Comparison of ENCODE assay signal across 25 mouse cellular contexts in the genomic region with DNA sequence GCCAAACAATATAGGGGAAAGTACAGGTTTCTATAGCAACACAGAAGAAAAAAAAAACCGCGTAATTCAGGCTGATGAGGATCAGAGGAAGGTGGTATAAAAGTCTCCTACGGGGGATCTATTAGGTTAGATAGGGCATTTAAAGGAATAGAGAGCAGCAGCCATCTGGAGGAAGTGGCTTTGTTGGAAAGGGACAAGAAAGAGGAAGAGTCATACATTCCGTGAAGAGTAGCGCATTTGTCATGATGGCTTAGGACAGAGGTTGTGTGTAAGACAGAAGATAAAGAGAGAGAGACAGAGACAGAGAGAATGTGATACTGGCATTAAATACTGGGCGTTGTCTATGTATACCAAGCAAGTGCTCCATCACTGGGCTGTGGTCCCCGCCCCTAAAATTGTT. TPM values are rescaled to one million over a fixed set of nuclear protein-coding genes. Genes with fewer than 3 reads are reported as not detected.
DNase-seq lines count a peak whose midpoint lies in the region; ATAC-seq and TF ChIP-seq lines count a peak whose summit lies in the region.
"Had no signal": no experiment of that assay in that cellular context is flagged by ENCODE, and none has a peak within 500 bp of the region (broad histone marks: within the 10 kb centered on the region; RNA-seq: fewer than 3 reads in every experiment).

No protein-coding gene starts in this region.

- no peaks in the 10 kb centered on the region for H3K36me3 ChIP-seq in midbrain, embryonic 14.5 days (ENCODE audit: control insufficient read depth, insufficient read depth, low read length)
- H3K36me3 ChIP-seq: embryonic facial prominence, embryonic 13.5 days; embryonic facial prominence, embryonic 15.5 days; forebrain, embryonic 10.5 days; forebrain, embryonic 15.5 days had no signal

- no peak overlapping the region for H3K9ac ChIP-seq in midbrain, embryonic 14.5 days (replicated peaks; ENCODE audit: low read length)
- H3K9ac ChIP-seq: embryonic facial prominence, embryonic 13.5 days; embryonic facial prominence, embryonic 15.5 days; forebrain, embryonic 13.5 days; forebrain, embryonic 15.5 days; forebrain, postnatal 0 days had no signal

- intact Hi-C loops in heart, postnatal 14 days (cut with DNase I): no loop called here
- intact Hi-C loops in gastrocnemius, postnatal 36 days (cut with DNase I): no loop called here

- peak; percentile 88 for ATAC-seq in granulocyte monocyte progenitor cell, adult 5-6 weeks (replicated peaks; ENCODE audit: poor library complexity, severe bottlenecking)
- ATAC-seq in megakaryocyte progenitor cell, adult 5-6 weeks (replicated peaks; ENCODE audit: poor library complexity): peak; percentile 58
- ATAC-seq in midbrain, embryonic 14.5 days (ENCODE audit: low FRiP score, low TSS enrichment): no peak
- ATAC-seq: forebrain, embryonic 13.5 days; forebrain, embryonic 15.5 days; forebrain, postnatal 0 days had no signal

- no peak overlapping the region for H3K4me2 ChIP-seq in midbrain, embryonic 14.5 days (ENCODE audit: low read length)
- H3K4me2 ChIP-seq: embryonic facial prominence, embryonic 13.5 days; embryonic facial prominence, embryonic 15.5 days; forebrain, embryonic 13.5 days; forebrain, embryonic 15.5 days had no signal

- TF ChIP-seq CTCF in cerebellum, adult 2 months (IDR thresholded peaks at IDR 0.05; ENCODE audit: borderline replicate concordance, insufficient read depth, low read depth, low read length): no peak

- H3K27me3 ChIP-seq in cerebellum, adult 2 months (ENCODE audit: control insufficient read depth, insufficient read depth, low read length): no peaks in the 10 kb centered on the region
- H3K27me3 ChIP-seq in midbrain, embryonic 14.5 days (ENCODE audit: control insufficient read depth, insufficient read depth, low read length): no peaks in the 10 kb centered on the region
- H3K27me3 ChIP-seq: embryonic facial prominence, embryonic 13.5 days; embryonic facial prominence, embryonic 15.5 days; forebrain, embryonic 13.5 days; forebrain, embryonic 15.5 days had no signal

- WGBS in cerebellum, adult 2 months: 93% methylated on average over 7 of the region's 7 CpGs
- WGBS in midbrain, embryonic 14.5 days: 87% methylated on average over 7 of the region's 7 CpGs

- H3K9me3 ChIP-seq in midbrain, embryonic 14.5 days (ENCODE audit: control insufficient read depth, low read length): no peaks in the 10 kb centered on the region
- H3K9me3 ChIP-seq: embryonic facial prominence, embryonic 13.5 days; embryonic facial prominence, embryonic 15.5 days; forebrain, embryonic 10.5 days; forebrain, embryonic 13.5 days; forebrain, embryonic 15.5 days had no signal

- H3K27ac ChIP-seq in cerebellum, adult 2 months (ENCODE audit: insufficient read depth, low read length): no peak overlapping the region
- no peak overlapping the region for H3K27ac ChIP-seq in midbrain, embryonic 14.5 days (replicated peaks; ENCODE audit: low read depth, low read length)
- H3K27ac ChIP-seq: embryonic facial prominence, embryonic 13.5 days; embryonic facial prominence, embryonic 15.5 days; forebrain, embryonic 10.5 days; forebrain, embryonic 13.5 days; forebrain, embryonic 15.5 days had no signal

- H3K4me1 ChIP-seq in cerebellum, adult 2 months (ENCODE audit: control insufficient read depth, insufficient read depth, low read length): no peaks in the 10 kb centered on the region
- no peaks in the 10 kb centered on the region for H3K4me1 ChIP-seq in midbrain, embryonic 14.5 days (ENCODE audit: control insufficient read depth, insufficient read depth, low read length)
- H3K4me1 ChIP-seq: embryonic facial prominence, embryonic 13.5 days; embryonic facial prominence, embryonic 15.5 days; forebrain, embryonic 10.5 days; forebrain, embryonic 13.5 days; forebrain, embryonic 15.5 days had no signal

- DNase-seq in heart, adult 11 months: peak; percentile 33
- no peak for DNase-seq in heart, postnatal 14 days
- peak; percentile 17 for DNase-seq in 416B (ENCODE audit: low read depth)
- DNase-seq in cerebellum, adult 2 months: no peak
- DNase-seq in midbrain, embryonic 14.5 days: no peak
- DNase-seq in gastrocnemius, postnatal 36 days: no peak
- DNase-seq: adrenal gland, adult 2 months; adrenal gland, postnatal 10 days; adrenal gland, postnatal 25 days; cerebellum, adult 11 months; cerebellum, adult 18-20 months; cerebellum, adult 9-10 months; cerebellum, postnatal 10 days; cerebellum, postnatal 25 days; embryo, embryonic 11 days; forebrain, postnatal 0 days had no signal

- no peak for TF ChIP-seq POLR2A in cerebellum, adult 2 months (IDR thresholded peaks at IDR 0.05; ENCODE audit: borderline replicate concordance, insufficient read depth, low read length)

- no peak overlapping the region for H3K4me3 ChIP-seq in cerebellum, adult 2 months (replicated peaks; ENCODE audit: insufficient read depth, low read depth, low read length)
- H3K4me3 ChIP-seq in midbrain, embryonic 14.5 days (replicated peaks; ENCODE audit: low read depth, low read length): no peak overlapping the region
- H3K4me3 ChIP-seq: embryonic facial prominence, embryonic 13.5 days; embryonic facial prominence, embryonic 15.5 days; erythroblast, embryonic 14.5 days; forebrain, embryonic 10.5 days; forebrain, embryonic 13.5 days; forebrain, embryonic 15.5 days had no signal

RNA-seq across cellular contexts. Expression of a gene that starts 32.6 kb away (rescaled TPM):
- 10 to 100 TPM; 28.1 to 28.8 TPM for total RNA-seq in heart, postnatal 14 days (2021)
- 1.4 and 5.4 TPM in 2 replicates for total RNA-seq in granulocyte monocyte progenitor cell, adult 5-6 weeks (2014; fragmentation: Nextera tagmentation)
- 0.62 and 0.69 TPM in 2 replicates for total RNA-seq in granulocyte monocyte progenitor cell, adult 5-6 weeks (2017)
- 1.2 and 2.0 TPM in 2 replicates for total RNA-seq in megakaryocyte progenitor cell, adult 5-6 weeks (2015)
- total RNA-seq in megakaryocyte progenitor cell, adult 5-6 weeks (2017): 0.57 and 1.6 TPM in 2 replicates
- 55.2 and 60.4 TPM in 2 replicates for polyA plus RNA-seq in cerebellum, adult 2 months (2012; rRNA removed)
- polyA plus RNA-seq in midbrain, embryonic 14.5 days (2014; fragmentation: Nextera tagmentation; extraction: Ambion mirVana): 12.8 TPM in 2 replicates
- 10 to 100 TPM; 43.4 to 46.6 TPM for total RNA-seq in gastrocnemius, postnatal 36 days (2021)
- total RNA-seq: MEL had no signal
- polyA plus RNA-seq: erythroblast, embryonic 14.5 days had no signal

Comparison
In these comparisons a context has a peak if more than half of its experiments do, and no peak if none do; other contexts are left out.
1. DNase-seq: peak in heart, adult 11 months (single experiment) and 416B (single experiment); none in heart, postnatal 14 days (0 of 2), cerebellum, adult 2 months (0 of 2), midbrain, embryonic 14.5 days (single experiment) and gastrocnemius, postnatal 36 days (0 of 2).
2. RNA of a gene that starts 32.6 kb away (total RNA-seq): 43.4 to 46.6 TPM in gastrocnemius, postnatal 36 days and 28.1 to 28.8 TPM in heart, postnatal 14 days; 0.62 to 5.4 TPM in granulocyte monocyte progenitor cell, adult 5-6 weeks and 0.57 to 2.0 TPM in megakaryocyte progenitor cell, adult 5-6 weeks; every median in the first group is over 4 times any median in the second.